Mouse (Mus musculus): ENCODE measurements around the gene Cntn1. TPM values are rescaled to one million over a fixed set of nuclear protein-coding genes. Genes with fewer than 3 reads are reported as not detected.

The Cntn1 gene
- polyA plus RNA-seq, 1 experiment from 2014 or later = 7.4 TPM

Other genes starting within 250 kb of the Cntn1 start
- gene Smgc, start 212.9 kb upstream of the Cntn1 start, polyA plus RNA-seq (2014; fragmentation: Nextera tagmentation; extraction: Ambion mirVana) = not detected in 2 replicates